Mouse (Mus musculus) brain, embryonic 18.5 days (tissue): ENCODE measurements around the gene Fgf4.

ENCODE experiments used
- DNase-seq: peaks from one replicate; pipeline ENCODE4 v3.0.0-alpha.2; 2012; ENCODE audit warnings: low read depth, low spot score

Fgf4 gene

DNA sequence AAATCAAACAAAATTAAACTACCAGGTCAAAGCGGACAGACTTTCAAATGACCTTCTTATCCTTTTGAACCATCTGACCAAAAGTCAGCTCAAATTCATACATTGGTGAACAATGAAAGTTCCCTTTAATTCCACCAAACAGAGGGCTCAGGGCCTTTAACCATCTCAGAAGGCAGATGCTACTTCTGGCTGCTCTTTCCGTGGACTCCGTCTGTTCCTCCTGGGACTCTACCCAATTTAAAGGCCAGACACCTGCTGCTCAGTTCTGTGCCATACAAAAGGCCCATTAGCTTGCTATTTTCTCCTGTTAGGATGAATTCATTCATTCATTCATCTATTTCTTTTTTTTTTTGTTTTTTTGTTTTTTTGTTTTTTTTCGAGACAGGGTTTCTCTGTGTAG, 65.7 kb downstream of the Fgf4 start:
- DNase-seq, result no peak

- DNase-seq, result no peak
These were observed 67.3 kb downstream of the Fgf4 start for GRCm38 (mm10) chr7:144914296-144914947.
